Mouse (Mus musculus) liver, embryonic 16.5 days (tissue): Measurements from ENCODE around the gene Wipi1. TPM values are rescaled to one million over a fixed set of nuclear protein-coding genes. Genes with fewer than 3 reads are reported as not detected.
"Not testable (repeated sequence)": the region's sequence is repeated elsewhere in the genome, so short reads cannot be mapped to it uniquely, and the experiment has no call there.

Experiments
- ATAC-seq: fragments of 200-750 bp; cut with Nextera tagmentation; 2 replicates; pipeline ENCODE4 v1.8.0; 2017; ENCODE audit warnings: low read depth, mild to moderate bottlenecking, moderate number of reproducible peaks, moderate library complexity
- H3K27ac ChIP-seq: fragments of 300-500 bp; sonication (generic); 2 replicates; pipeline ENCODE4 v1.5.1; 2014; ENCODE audit warnings: mild to moderate bottlenecking, low read length
- H3K27me3 ChIP-seq: fragments of 300-500 bp; sonication (generic); 2 replicates; pipeline ENCODE4 v1.6.1; 2014; ENCODE audit warnings: low read depth, low read length, mixed read lengths; ENCODE audit not compliant: control insufficient read depth, insufficient read depth
- H3K36me3 ChIP-seq: fragments of 300-500 bp; sonication (generic); 2 replicates; pipeline ENCODE4 v1.6.1; 2014; ENCODE audit warnings: mild to moderate bottlenecking; ENCODE audit not compliant: control insufficient read depth, insufficient read depth
- H3K4me1 ChIP-seq: fragments of 300-500 bp; sonication (generic); 2 replicates; pipeline ENCODE4 v1.6.1; 2014; ENCODE audit warnings: low read depth, low read length, mixed read lengths; ENCODE audit not compliant: control insufficient read depth
- H3K4me2 ChIP-seq: fragments of 300-500 bp; sonication (generic); 2 replicates; pipeline ENCODE4 v1.6.1; 2014; ENCODE audit warnings: low read depth, low read length, mixed read lengths
- H3K4me3 ChIP-seq: fragments of 300-500 bp; sonication (generic); 2 replicates; pipeline ENCODE4 v1.5.1; 2014; ENCODE audit warnings: low read depth, mild to moderate bottlenecking, low read length
- H3K9ac ChIP-seq: fragments of 300-500 bp; sonication (generic); 2 replicates; pipeline ENCODE4 v1.6.1; 2014; ENCODE audit warnings: low read depth, low read length
- H3K9me3 ChIP-seq: fragments of 300-500 bp; sonication (generic); replicated peaks from 2 replicates; pipeline ENCODE4 v1.6.1; 2016; ENCODE audit warnings: low read length; ENCODE audit not compliant: control insufficient read depth
- WGBS: fragments of 180-500 bp; shearing (Covaris S2); extraction: QIAGEN DNeasy Blood & Tissue Kit; methylation state at CpG from one replicate; pipeline ENCODE4 v1.1.7; 2014; ENCODE audit not compliant: insufficient replicate concordance; 5-methylcytosine and 5-hydroxymethylcytosine counted together
- polyA plus RNA-seq: library from polyadenylated mRNA; unstranded; fragments of >200 nt; fragmentation: Nextera tagmentation; extraction: Ambion mirVana; gene quantifications from 2 replicates; pipeline ENCODE4 v1.2.1, GENCODE M21; 2015

The Wipi1 gene
- polyA plus RNA-seq, 1 experiment from 2014 or later: 24.0 TPM

GRCm38 (mm10) chr11:109623238-109623637, 11.5 kb upstream of the Wipi1 start:
- no peak overlapping the region for H3K4me3 ChIP-seq
- no peak overlapping the region for H3K4me2 ChIP-seq
- no peak overlapping the region for H3K27ac ChIP-seq
- H3K9me3 ChIP-seq: no peaks in the 10 kb centered on the region
- H3K27me3 ChIP-seq: no peaks in the 10 kb centered on the region
- no peak overlapping the region for H3K9ac ChIP-seq
- 86% methylated on average over 7 of the region's 7 CpGs for WGBS
- peaks cover 13% of the 10 kb centered on the region for H3K4me1 ChIP-seq
- no peak for ATAC-seq
- no peaks in the 10 kb centered on the region for H3K36me3 ChIP-seq

GRCm38 (mm10) chr11:109622518-109623037, 10.8 kb upstream of the Wipi1 start:
- 24% methylated on average over 15 of the region's 15 CpGs for WGBS
- ATAC-seq: no peak
- no peaks in the 10 kb centered on the region for H3K27me3 ChIP-seq
- H3K4me1 ChIP-seq: peaks cover 15% of the 10 kb centered on the region
- H3K9me3 ChIP-seq: no peaks in the 10 kb centered on the region
- peak overlapping the region; percentile 50 for H3K4me2 ChIP-seq
- peak overlapping the region; percentile 23; the same call in 1 of the 2 replicates for H3K9ac ChIP-seq
- peak overlapping the region; percentile 4; the same call in 1 of the 2 replicates for H3K4me3 ChIP-seq
- H3K36me3 ChIP-seq: no peaks in the 10 kb centered on the region
- no peak overlapping the region for H3K27ac ChIP-seq

GRCm38 (mm10) chr11:109621183-109621582, 9.4 kb upstream of the Wipi1 start:
- Histone ChIP-seq H3K36me3 (no peaks in the 10 kb centered on the region), H3K4me1 (peaks cover 29% of the 10 kb centered on the region), H3K27ac (no peak overlapping the region), H3K4me2 (no peak overlapping the region), H3K9ac (no peak overlapping the region), H3K27me3 (no peaks in the 10 kb centered on the region), H3K4me3 (no peak overlapping the region), H3K9me3 (no peaks in the 10 kb centered on the region)
- 8% methylated on average over 2 of the region's 2 CpGs for whole genome bisulfite sequencing
- no peak for ATAC-seq

- peaks cover 37% of the 10 kb centered on the region for H3K4me1 ChIP-seq
- WGBS: 81% methylated on average over 6 of the region's 6 CpGs
- no peaks in the 10 kb centered on the region for H3K9me3 ChIP-seq
- H3K27ac ChIP-seq: no peak overlapping the region
- no peak overlapping the region for H3K4me2 ChIP-seq
- no peaks in the 10 kb centered on the region for H3K27me3 ChIP-seq
- no peak for ATAC-seq
- H3K36me3 ChIP-seq: no peaks in the 10 kb centered on the region
- H3K4me3 ChIP-seq: no peak overlapping the region
- no peak overlapping the region for H3K9ac ChIP-seq
These were observed 8.6 kb upstream of the Wipi1 start for GRCm38 (mm10) chr11:109620356-109620755.

- H3K27ac ChIP-seq, H3K4me3 ChIP-seq, H3K4me2 ChIP-seq, H3K9ac ChIP-seq, H3K27me3 ChIP-seq, ATAC-seq, H3K36me3 ChIP-seq, H3K9me3 ChIP-seq: not testable (repeated sequence)
- peaks cover 42% of the 10 kb centered on the region for H3K4me1 ChIP-seq
- 19% methylated on average over 8 of the region's 8 CpGs for WGBS
These were observed 7.3 kb upstream of the Wipi1 start for GRCm38 (mm10) chr11:109619055-109619454.

GRCm38 (mm10) chr11:109616766-109617165, 5.0 kb upstream of the Wipi1 start:
- H3K27me3 ChIP-seq: no peaks in the 10 kb centered on the region
- ATAC-seq: 0 out of 2 replicates have a peak, but pooled peaks have one; percentile 8
- peak overlapping the region; percentile 23 for H3K4me3 ChIP-seq
- peak overlapping the region; percentile 54 for H3K9ac ChIP-seq
- peak overlapping the region; percentile 78 for H3K4me2 ChIP-seq
- no peaks in the 10 kb centered on the region for H3K9me3 ChIP-seq
- peak overlapping the region; percentile 87 for H3K27ac ChIP-seq
- peaks cover 52% of the 10 kb centered on the region for H3K4me1 ChIP-seq
- no peaks in the 10 kb centered on the region for H3K36me3 ChIP-seq
- 33% methylated on average over 4 of the region's 4 CpGs for WGBS

GRCm38 (mm10) chr11:109616352-109616751, 4.6 kb upstream of the Wipi1 start:
- Histone ChIP-seq H3K4me2 (peak overlapping the region; percentile 78), H3K36me3 (no peaks in the 10 kb centered on the region), H3K9me3 (no peaks in the 10 kb centered on the region), H3K9ac (peak overlapping the region; percentile 54), H3K27me3 (no peaks in the 10 kb centered on the region), H3K4me3 (peak overlapping the region; percentile 23), H3K4me1 (peaks cover 52% of the 10 kb centered on the region), H3K27ac (peak overlapping the region; percentile 87)
- 32% methylated on average over 4 of the region's 4 CpGs for whole genome bisulfite sequencing
- no peak for ATAC-seq

GRCm38 (mm10) chr11:109615286-109615685, 3.5 kb upstream of the Wipi1 start:
- Histone ChIP-seq H3K4me1 (peaks cover 52% of the 10 kb centered on the region), H3K27ac (peak overlapping the region; percentile 87), H3K4me2 (peak overlapping the region; percentile 78), H3K36me3 (no peaks in the 10 kb centered on the region), H3K27me3 (no peaks in the 10 kb centered on the region), H3K9ac (peak overlapping the region; percentile 64), H3K9me3 (no peaks in the 10 kb centered on the region), H3K4me3 (peak overlapping the region; percentile 47)
- WGBS: 26% methylated on average over 9 of the region's 9 CpGs
- ATAC-seq: no peak

GRCm38 (mm10) chr11:109612871-109613529, 1.2 kb upstream of the Wipi1 start:
- Histone ChIP-seq H3K27ac (peak overlapping the region; percentile 98), H3K4me2 (peak overlapping the region; percentile 78), H3K4me3 (peak overlapping the region; percentile 91), H3K9me3 (no peaks in the 10 kb centered on the region), H3K4me1 (peaks cover 68% of the 10 kb centered on the region), H3K27me3 (no peaks in the 10 kb centered on the region), H3K9ac (peak overlapping the region; percentile 40), H3K36me3 (no peaks in the 10 kb centered on the region)
- ATAC-seq: peak; percentile 5
- 19% methylated on average over 7 of the region's 7 CpGs for WGBS
